Mouse (Mus musculus): ENCODE measurements around the gene Rsph6a. TPM values are rescaled to one million over a fixed set of nuclear protein-coding genes. Genes with fewer than 3 reads are reported as not detected.

Gene Rsph6a
- total and polyA plus RNA-seq, 2 experiments from 2014 or later, result 0.44 TPM; not detected in 1

DNA sequence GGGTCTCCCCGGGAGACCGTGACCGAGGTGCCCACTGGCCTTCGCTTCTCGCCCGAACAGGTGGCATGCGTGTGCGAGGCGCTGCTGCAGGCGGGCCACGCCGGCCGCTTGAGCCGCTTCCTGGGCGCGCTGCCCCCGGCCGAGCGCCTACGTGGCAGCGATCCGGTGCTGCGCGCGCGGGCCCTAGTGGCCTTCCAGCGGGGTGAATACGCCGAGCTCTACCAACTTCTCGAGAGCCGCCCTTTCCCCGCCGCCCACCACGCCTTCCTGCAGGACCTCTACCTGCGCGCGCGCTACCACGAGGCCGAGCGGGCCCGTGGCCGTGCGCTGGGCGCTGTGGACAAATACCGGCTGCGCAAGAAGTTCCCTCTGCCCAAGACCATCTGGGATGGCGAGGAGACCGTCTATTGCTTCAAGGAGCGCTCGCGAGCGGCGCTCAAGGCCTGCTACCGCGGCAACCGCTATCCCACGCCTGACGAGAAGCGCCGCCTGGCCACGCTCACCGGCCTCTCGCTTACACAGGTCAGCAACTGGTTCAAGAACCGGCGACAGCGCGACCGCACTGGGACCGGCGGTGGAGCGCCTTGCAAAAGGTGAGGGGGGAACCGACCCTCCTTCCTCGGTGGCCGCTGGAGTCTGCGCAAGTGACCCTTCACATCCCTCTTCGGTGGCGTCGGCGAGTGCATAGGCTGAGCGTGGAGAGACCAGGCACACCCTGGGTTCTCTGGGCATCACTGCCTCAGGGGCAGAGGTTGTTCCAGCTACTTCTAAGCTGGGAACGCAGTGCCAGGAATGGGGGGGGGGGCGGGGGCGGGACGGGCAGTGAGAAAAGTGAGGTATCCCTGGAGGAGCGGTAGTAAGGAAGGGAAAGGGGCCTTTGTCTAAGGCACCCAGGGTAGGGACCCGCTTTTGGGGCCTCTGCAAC lies 40.6 kb downstream of the Rsph6a start:
- no peak for TF ChIP-seq CTCF (IDR thresholded peaks at IDR 0.05; ENCODE audit: low read depth)
- DNase-seq (ENCODE audit: low spot score), result peak; percentile 43
- Histone ChIP-seq H3K9ac (replicated peaks; ENCODE audit: low read length) (peak overlapping the region; percentile 53), H3K9me3 (ENCODE audit: low read length) (no peaks in the 10 kb centered on the region), H3K4me1 (ENCODE audit: insufficient read depth, low read length) (0 out of 2 replicates have a peak, but pooled peaks cover 4% of the 10 kb centered on the region), H3K4me2 (ENCODE audit: low read depth, low read length) (peak overlapping the region; percentile 94), H3K36me3 (ENCODE audit: insufficient read depth, low read length) (peaks cover 10% of the 10 kb centered on the region), H3K27ac (peak overlapping the region; percentile 86), H3K27me3 (ENCODE audit: insufficient read depth, low read length) (peaks cover 5% of the 10 kb centered on the region; the same call in 1 of the 2 replicates), H3K4me3 (ENCODE audit: low read length) (peak overlapping the region; percentile 49)
- ATAC-seq, result no peak
- WGBS, result under 1% methylated on average over 85 of the region's 87 CpGs

DNA sequence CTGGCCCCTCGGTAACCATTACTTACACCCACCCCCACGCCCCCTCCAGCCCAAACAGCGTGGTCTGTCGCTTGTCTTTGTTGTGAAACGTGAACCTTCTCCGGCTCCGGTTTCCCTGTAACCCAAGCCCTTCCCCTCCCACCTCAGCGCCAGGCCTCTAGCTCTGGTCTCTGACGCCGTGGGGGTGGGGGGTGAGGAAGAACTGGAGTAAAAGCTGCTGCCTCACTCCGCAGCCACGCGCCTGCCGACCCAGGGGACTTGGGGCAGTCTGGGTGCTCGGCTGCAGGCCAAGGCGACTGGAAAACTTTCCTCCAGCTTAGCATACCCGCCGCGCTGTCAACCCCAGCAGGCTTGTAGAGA lies 41.2 kb downstream of the Rsph6a start:
- 0 out of 2 replicates have a peak, but pooled peaks cover 4% of the 10 kb centered on the region for H3K4me1 ChIP-seq (ENCODE audit: insufficient read depth, low read length)

GRCm38 (mm10) chr7:19096421-19096976 lies 42.0 kb downstream of the Rsph6a start:
- WGBS, result 54% methylated on average over 5 of the region's 5 CpGs
- H3K9ac ChIP-seq (replicated peaks; ENCODE audit: low read length), result peak overlapping the region; percentile 7; the same call in 1 of the 2 replicates
- peaks cover 3% of the 10 kb centered on the region; the same call in 1 of the 2 replicates for H3K36me3 ChIP-seq (ENCODE audit: insufficient read depth, low read length)
- ATAC-seq, result no peak
- 0 out of 2 replicates have a peak, but pooled peaks cover 4% of the 10 kb centered on the region for H3K4me1 ChIP-seq (ENCODE audit: insufficient read depth, low read length)
- H3K4me3 ChIP-seq (ENCODE audit: low read length), result peak overlapping the region; percentile 49
- H3K27me3 ChIP-seq (ENCODE audit: insufficient read depth, low read length), result peaks cover 5% of the 10 kb centered on the region; the same call in 1 of the 2 replicates
- no peak for DNase-seq (ENCODE audit: low spot score)
- H3K9me3 ChIP-seq (ENCODE audit: low read length), result no peaks in the 10 kb centered on the region
- no peak overlapping the region for H3K27ac ChIP-seq
- H3K4me2 ChIP-seq (ENCODE audit: low read depth, low read length), result peak overlapping the region; percentile 94
- TF ChIP-seq CTCF (IDR thresholded peaks at IDR 0.05; ENCODE audit: low read depth), result no peak

More for the DNA sequence above, 41.2 kb downstream of the Rsph6a start:
- under 1% methylated on average over 19 of the region's 19 CpGs for WGBS
- H3K36me3 ChIP-seq (ENCODE audit: insufficient read depth, low read length), result peaks cover 6% of the 10 kb centered on the region
- peaks cover 5% of the 10 kb centered on the region; the same call in 1 of the 2 replicates for H3K27me3 ChIP-seq (ENCODE audit: insufficient read depth, low read length)
- H3K4me2 ChIP-seq (ENCODE audit: low read depth, low read length), result peak overlapping the region; percentile 94
- H3K9ac ChIP-seq (replicated peaks; ENCODE audit: low read length), result peak overlapping the region; percentile 7
- H3K27ac ChIP-seq, result no peak overlapping the region
- peak; percentile 37 for DNase-seq (ENCODE audit: low spot score)
- no peak for TF ChIP-seq CTCF (IDR thresholded peaks at IDR 0.05; ENCODE audit: low read depth)
- no peak for ATAC-seq
- H3K4me3 ChIP-seq (ENCODE audit: low read length), result peak overlapping the region; percentile 49
- H3K9me3 ChIP-seq (ENCODE audit: low read length), result no peaks in the 10 kb centered on the region

DNA sequence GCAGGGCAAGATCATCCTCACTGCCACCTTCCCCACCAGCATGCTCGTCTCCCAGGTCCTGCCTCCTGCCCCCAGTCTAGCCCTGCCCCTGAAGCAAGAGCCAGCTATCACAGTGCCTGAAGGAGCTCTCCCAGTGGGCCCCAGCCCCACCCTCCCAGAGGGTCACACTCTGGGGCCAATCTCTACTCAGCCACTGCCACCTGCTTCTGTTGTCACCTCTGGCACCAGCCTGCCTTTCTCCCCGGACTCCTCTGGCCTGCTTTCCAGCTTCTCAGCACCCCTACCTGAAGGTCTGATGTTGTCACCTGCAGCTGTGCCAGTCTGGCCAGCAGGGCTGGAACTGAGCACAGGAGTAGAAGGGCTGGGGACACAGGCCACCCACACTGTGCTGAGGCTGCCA lies 42.7 kb downstream of the Rsph6a start:
- Histone ChIP-seq H3K27me3 (ENCODE audit: insufficient read depth, low read length) (peaks cover 5% of the 10 kb centered on the region; the same call in 1 of the 2 replicates), H3K4me2 (ENCODE audit: low read depth, low read length) (no peak overlapping the region), H3K36me3 (ENCODE audit: insufficient read depth, low read length) (no peaks in the 10 kb centered on the region), H3K27ac (no peak overlapping the region), H3K4me3 (ENCODE audit: low read length) (no peak overlapping the region), H3K9me3 (ENCODE audit: low read length) (no peaks in the 10 kb centered on the region), H3K9ac (replicated peaks; ENCODE audit: low read length) (no peak overlapping the region), H3K4me1 (ENCODE audit: insufficient read depth, low read length) (0 out of 2 replicates have a peak, but pooled peaks cover 4% of the 10 kb centered on the region)
- ATAC-seq, result no peak
- no peak for TF ChIP-seq CTCF (IDR thresholded peaks at IDR 0.05; ENCODE audit: low read depth)
- WGBS, result 56% methylated on average over 2 of the region's 2 CpGs
- no peak for DNase-seq (ENCODE audit: low spot score)

DNA sequence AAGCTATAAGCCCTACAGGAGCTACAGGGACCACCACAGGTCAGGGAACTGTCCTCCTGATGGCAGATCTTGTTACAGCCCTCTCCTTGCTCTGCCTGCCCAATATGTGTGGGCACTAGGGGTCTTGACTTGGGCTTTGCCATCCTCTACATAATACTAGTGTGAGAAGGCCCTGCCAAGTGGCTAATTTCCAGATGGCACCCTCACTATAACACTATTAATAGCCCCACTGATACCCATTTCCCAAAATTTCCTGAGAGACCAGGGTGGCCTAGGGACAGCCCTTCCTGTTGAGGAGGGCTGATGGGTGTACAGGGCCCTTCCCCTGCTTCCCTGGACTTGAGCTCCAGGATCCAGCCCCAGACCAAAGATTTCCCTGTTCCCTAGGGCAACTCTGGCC lies 43.4 kb downstream of the Rsph6a start:
- DNase-seq (ENCODE audit: low spot score) (no peak), ATAC-seq (no peak)
- no peak for TF ChIP-seq CTCF (IDR thresholded peaks at IDR 0.05; ENCODE audit: low read depth)
- Histone ChIP-seq H3K9me3 (ENCODE audit: low read length) (peaks cover 1% of the 10 kb centered on the region; the same call in 1 of the 2 replicates), H3K4me1 (ENCODE audit: insufficient read depth, low read length) (0 out of 2 replicates have a peak, but pooled peaks cover 4% of the 10 kb centered on the region), H3K4me3 (ENCODE audit: low read length) (no peak overlapping the region), H3K27me3 (ENCODE audit: insufficient read depth, low read length) (peaks cover 5% of the 10 kb centered on the region; the same call in 1 of the 2 replicates), H3K9ac (replicated peaks; ENCODE audit: low read length) (no peak overlapping the region), H3K27ac (no peak overlapping the region), H3K36me3 (ENCODE audit: insufficient read depth, low read length) (no peaks in the 10 kb centered on the region), H3K4me2 (ENCODE audit: low read depth, low read length) (no peak overlapping the region)

DNA sequence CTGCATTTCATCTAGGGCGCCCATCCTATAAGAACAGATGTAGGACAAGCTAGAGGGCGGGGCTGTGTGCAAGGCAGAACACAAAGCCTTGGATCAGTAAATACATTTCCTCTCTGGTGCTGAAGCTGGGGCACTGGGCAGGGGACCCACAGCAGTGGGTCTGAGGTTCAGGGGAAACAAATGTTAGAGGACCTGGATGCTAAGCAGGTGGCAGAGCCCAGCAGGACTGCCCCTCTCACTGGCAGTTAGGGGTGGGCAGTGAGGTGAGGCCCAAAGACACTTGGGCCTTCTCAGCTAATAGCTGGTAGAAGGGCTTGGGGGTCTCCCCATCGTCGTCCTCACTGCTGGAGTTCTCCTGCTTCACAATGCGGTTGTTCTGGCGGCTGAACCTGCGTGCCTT lies 44.3 kb downstream of the Rsph6a start:
- no peak for TF ChIP-seq CTCF (IDR thresholded peaks at IDR 0.05; ENCODE audit: low read depth)
- peaks cover 3% of the 10 kb centered on the region; the same call in 1 of the 2 replicates for H3K9me3 ChIP-seq (ENCODE audit: low read length)
- ATAC-seq (no peak), DNase-seq (ENCODE audit: low spot score) (no peak)
- peaks cover 5% of the 10 kb centered on the region; the same call in 1 of the 2 replicates for H3K27me3 ChIP-seq (ENCODE audit: insufficient read depth, low read length)
- no peak overlapping the region for H3K4me3 ChIP-seq (ENCODE audit: low read length)
- no peak overlapping the region for H3K4me2 ChIP-seq (ENCODE audit: low read depth, low read length)
- H3K36me3 ChIP-seq (ENCODE audit: insufficient read depth, low read length), result no peaks in the 10 kb centered on the region
- H3K9ac ChIP-seq (replicated peaks; ENCODE audit: low read length), result no peak overlapping the region
- no peaks in the 10 kb centered on the region for H3K4me1 ChIP-seq (ENCODE audit: insufficient read depth, low read length)
- H3K27ac ChIP-seq, result no peak overlapping the region
- 54% methylated on average over 7 of the region's 7 CpGs for WGBS

All from hindbrain, postnatal 0 days (tissue).